Mouse (Mus musculus) heart, adult 8-10 months (tissue): ENCODE measurements around the gene Vwa5b1. TPM values are rescaled to one million over a fixed set of nuclear protein-coding genes. Genes with fewer than 3 reads are reported as not detected.
A peak's percentile ranks its signal among the peaks of the same experiment; 100 is the strongest.

Source experiments
- DNase-seq: peaks from one replicate; pipeline ENCODE4 v3.0.0; 2022; ENCODE audit warnings: low spot score
- total RNA-seq, 4 experiments: library from RNA; stranded (reverse); gene quantifications; 2 replicates each; pipeline ENCODE4 v1.2.4; 2022

The Vwa5b1 gene
- total RNA-seq, 4 experiments from 2014 or later: not detected

- no peak for DNase-seq
These were observed 59.0 kb downstream of the Vwa5b1 start for GRCm38 (mm10) chr4:138576661-138577060.

- DNase-seq: no peak
These were observed 60.7 kb downstream of the Vwa5b1 start for GRCm38 (mm10) chr4:138574800-138575606.

DNA sequence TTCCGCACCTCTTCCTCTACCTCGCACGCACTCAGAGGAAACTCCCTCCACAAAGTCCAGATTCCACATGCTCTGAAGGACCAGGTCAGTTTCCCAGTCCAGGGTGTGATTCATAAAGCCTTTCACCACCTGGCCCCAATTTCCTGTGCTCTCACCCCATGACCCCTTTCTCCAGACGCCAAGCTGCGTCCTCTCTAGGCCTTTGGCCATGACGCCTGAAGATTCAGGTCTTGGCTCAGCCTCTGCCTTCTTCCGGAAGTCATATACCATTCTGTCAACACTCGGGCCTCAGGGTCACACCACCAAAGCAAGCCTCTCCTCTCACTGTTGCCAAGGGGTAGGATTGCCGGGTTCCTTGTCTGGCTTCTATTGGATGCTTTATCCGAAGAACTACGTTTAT lies 65.8 kb downstream of the Vwa5b1 start:
- peak; percentile 52 for DNase-seq

DNA sequence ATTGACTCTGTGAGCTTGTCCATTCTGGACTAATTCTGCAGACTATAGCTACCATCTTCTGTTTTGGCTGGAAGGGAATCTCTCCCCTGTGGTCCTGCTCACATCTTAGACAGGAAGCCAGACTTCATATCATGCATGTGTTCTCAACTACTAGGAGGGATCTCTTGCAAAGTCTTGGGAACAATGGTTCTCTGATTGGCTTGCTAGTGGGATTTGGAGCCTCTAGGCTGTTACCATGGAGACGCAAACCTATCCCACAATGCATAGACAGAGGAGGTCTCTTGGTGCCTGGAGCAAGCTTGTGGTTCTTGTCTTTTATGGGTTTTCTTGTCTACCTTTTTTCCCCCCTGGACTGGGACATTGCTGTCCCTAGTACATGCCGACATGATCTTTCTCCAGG lies 67.4 kb downstream of the Vwa5b1 start:
- no peak for DNase-seq

GRCm38 (mm10) chr4:138561986-138562385 lies 73.7 kb downstream of the Vwa5b1 start:
- DNase-seq: peak; percentile 69

DNA sequence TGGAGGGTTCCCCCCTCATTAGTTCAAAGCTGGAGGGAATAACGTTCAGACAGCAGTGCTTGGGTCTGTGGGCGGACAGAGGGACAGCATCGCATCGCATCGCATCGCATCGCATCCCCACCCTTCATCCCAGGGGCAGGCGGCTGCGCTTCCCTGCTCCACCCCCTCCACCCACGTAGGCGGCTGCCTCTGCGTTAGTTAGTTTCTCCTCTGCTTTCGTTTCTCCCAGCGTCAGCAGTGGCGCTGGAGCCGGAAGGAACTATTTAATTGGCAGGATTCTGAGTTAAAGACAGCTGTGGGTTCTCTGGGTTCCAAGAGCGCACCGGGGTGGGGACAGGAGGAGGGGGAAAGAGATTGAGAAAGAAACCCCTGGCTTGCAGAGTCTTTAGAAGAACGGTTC lies 80.2 kb downstream of the Vwa5b1 start:
- peak; percentile 69 for DNase-seq

GRCm38 (mm10) chr4:138554934-138555333 lies 80.8 kb downstream of the Vwa5b1 start:
- DNase-seq: no peak

- DNase-seq: no peak
These were observed 81.4 kb downstream of the Vwa5b1 start for GRCm38 (mm10) chr4:138554302-138554701.

GRCm38 (mm10) chr4:138553516-138553933 lies 82.2 kb downstream of the Vwa5b1 start:
- no peak for DNase-seq

DNA sequence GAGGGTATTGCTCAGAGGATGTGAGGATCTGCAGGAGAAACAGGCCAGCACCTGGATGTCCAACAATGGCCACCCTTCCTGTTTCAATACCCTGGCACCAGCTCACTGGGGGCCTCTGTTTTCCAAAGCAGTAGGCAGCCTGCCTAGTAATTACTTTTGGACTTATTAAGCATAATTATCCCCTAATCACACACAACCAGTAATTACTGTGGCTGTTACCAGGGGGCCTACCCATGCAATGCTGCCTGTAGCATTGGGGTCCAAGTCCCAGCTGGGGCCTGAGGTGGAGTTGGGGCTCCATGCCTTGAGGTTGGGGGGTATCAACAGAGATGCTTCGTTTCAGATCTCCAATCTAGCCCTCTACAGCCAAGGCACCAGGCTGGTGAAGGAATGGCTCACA lies 82.6 kb downstream of the Vwa5b1 start:
- no peak for DNase-seq

GRCm38 (mm10) chr4:138551601-138552000 lies 84.1 kb downstream of the Vwa5b1 start:
- DNase-seq: no peak

- no peak for DNase-seq
These were observed 85.1 kb downstream of the Vwa5b1 start for GRCm38 (mm10) chr4:138550557-138550956.

DNA sequence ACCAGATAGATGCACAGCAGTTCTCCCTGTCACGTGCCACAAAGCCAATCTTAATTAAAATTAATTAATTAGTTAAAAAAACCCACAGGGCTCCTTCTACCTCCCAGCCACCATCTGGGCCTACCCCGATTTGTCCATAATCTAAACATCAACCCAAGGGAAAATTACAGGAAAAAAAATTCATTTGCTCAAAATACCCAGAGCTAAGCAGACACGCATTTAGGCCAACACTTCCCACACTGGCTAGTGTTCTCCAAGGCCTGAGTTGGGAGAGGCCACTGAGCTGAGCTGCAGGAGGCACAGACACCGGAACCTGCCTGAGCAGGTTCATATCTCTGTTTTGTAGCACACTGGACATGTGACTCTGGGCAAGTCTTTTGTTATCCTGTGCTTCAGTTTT lies 86.7 kb downstream of the Vwa5b1 start:
- no peak for DNase-seq

DNA sequence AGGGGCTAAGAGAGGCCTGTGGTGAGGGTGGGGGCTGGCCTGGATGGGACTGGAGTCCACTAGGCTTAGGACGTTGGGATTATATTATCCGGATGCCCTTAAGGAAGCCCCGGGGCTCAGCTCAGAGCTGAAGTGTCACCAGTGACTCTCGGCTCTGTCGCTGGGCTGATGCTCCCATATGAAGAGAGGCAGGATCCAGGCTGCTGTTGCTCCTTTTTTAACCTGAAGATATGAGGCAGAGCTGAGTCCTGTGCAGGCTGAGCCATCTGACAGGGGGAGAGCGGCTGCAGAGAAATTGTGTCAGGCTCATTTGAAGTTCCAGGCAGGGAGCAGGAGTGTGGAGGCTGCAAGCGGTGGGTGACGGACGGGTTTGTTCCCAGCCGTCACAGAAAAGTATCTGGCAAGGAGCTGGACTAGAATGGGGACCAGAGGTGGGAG lies 87.5 kb downstream of the Vwa5b1 start:
- DNase-seq: no peak

DNA sequence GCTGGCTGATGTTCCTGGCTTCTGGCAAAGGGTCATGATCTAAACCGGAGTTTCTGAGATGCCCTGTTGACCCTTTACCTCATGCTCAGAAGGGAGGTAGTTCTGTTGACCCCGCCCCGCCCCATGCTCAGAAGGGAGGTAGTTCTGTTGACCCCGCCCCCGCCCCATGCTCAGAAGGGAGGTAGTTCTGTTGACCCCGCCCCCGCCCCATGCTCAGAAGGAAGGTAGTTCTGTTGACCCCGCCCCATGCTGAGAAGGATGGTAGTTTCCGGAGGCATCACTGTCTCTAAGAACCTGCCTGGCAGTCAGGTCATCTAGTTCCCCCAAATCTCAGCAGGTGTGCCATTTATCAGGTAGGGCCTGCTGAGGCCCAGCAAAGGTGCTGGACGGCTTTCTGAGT lies 88.1 kb downstream of the Vwa5b1 start:
- DNase-seq: no peak

GRCm38 (mm10) chr4:138547041-138547440 lies 88.6 kb downstream of the Vwa5b1 start:
- no peak for DNase-seq

- DNase-seq: no peak
These were observed 89.4 kb downstream of the Vwa5b1 start for GRCm38 (mm10) chr4:138546241-138546640.

GRCm38 (mm10) chr4:138543177-138543576 lies 92.5 kb downstream of the Vwa5b1 start:
- peak; percentile 41 for DNase-seq

DNA sequence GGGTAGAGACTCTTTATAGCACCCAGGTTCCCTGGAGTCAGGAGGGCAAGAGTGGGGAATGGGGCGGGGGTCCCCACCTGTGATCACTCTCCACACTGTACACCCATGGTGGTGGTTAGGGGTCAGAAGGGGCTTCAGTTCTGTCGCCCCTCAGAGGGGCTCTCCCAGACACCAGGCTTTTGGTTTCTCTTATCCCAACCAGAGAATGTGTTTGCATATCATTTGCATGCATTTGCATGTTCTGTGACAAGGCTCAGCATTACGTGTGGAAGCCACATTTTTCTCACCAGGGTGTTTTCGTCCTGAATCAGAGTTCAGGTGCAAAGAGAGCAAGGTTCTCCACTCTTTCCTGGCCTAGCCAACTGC lies 97.6 kb downstream of the Vwa5b1 start:
- no peak for DNase-seq

DNA sequence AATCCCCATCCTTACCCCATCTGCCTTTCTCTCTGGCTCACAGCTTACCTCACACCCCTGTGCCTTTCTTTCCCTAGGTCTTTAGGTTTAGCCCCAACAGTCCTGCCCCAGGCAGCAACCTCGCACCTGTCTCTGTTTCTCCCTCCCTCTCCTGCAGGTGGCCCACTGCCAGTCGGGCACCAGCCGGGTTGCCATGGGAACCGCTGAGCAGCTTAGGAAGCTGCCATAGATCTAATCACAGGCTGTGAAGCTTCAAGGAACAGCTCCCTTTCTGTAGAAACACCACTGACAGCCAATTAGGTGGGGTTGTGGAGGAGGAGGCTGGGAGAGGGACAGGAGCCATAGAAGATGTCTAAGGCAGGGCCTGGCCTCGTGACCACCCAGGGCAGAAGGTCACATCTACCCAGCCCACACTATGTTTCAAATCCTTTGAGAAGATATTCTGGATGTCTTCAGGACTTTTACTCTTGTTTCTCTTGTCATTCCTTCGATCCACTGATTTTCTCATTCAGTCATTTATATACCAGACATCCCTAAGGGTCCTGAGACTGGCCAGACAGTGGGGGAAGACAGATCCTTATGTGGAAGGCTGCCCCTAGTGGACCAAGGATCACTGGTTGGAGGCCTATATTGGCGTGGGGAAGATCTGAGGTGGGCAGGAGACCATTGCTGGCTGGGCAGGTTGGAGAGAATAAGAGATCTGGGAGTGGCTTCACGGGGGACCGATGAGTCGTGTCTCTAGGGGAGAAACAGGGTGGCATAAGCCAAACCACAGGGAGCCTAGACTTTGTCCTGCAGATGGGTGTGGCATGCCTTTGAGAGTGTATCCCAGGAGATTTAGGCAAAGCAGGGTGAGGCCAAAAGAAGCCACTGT lies 98.2 kb downstream of the Vwa5b1 start:
- no peak for DNase-seq

GRCm38 (mm10) chr4:138535610-138536009 lies 100.1 kb downstream of the Vwa5b1 start:
- no peak for DNase-seq

DNA sequence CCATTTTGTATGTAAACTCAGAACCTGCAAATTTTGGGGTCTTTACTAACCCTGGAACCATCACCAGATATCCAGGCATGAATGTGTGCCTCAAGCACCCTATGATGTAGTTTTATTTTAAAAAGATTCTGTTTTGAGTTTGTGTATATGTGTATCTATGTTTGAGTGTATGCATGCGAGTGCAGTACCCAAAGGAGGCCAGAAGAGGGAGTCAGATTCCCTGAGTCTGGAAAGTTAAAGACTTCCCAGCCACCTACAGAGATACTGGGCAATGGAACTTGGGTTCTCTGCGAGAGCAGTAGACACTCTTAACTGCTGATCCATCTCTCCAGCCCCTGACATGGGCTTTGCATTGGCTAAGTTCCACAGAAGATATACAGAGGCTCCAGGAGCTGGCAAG lies 101.8 kb downstream of the Vwa5b1 start:
- DNase-seq: no peak

GRCm38 (mm10) chr4:138531761-138532160 lies 103.9 kb downstream of the Vwa5b1 start:
- no peak for DNase-seq
